Mouse (Mus musculus) forebrain, embryonic 13.5 days (tissue): ENCODE data around the gene Gm8909. TPM values are rescaled to one million over a fixed set of nuclear protein-coding genes. Genes with fewer than 3 reads are reported as not detected.
"Not testable (repeated sequence)": the region's sequence is repeated elsewhere in the genome, so short reads cannot be mapped to it uniquely, and the experiment has no call there.

Experiments
- ATAC-seq: fragments of 200-750 bp; cut with Nextera tagmentation; 2 replicates; pipeline ENCODE4 v1.8.0; 2017
- H3K27ac ChIP-seq: fragments of 300-500 bp; sonication (generic); 2 replicates; pipeline ENCODE4 v1.5.1; 2015; ENCODE audit warnings: inconsistent platforms, mild to moderate bottlenecking, moderate library complexity
- H3K27me3 ChIP-seq: fragments of 300-500 bp; sonication (generic); 2 replicates; pipeline ENCODE4 v1.6.1; 2015; ENCODE audit warnings: mild to moderate bottlenecking, inconsistent platforms
- H3K36me3 ChIP-seq: fragments of 300-500 bp; sonication (generic); 2 replicates; pipeline ENCODE4 v1.6.1; 2015; ENCODE audit warnings: mild to moderate bottlenecking, inconsistent platforms; ENCODE audit not compliant: poor library complexity, severe bottlenecking
- H3K4me1 ChIP-seq: fragments of 300-500 bp; sonication (generic); 2 replicates; pipeline ENCODE4 v1.6.1; 2015; ENCODE audit warnings: inconsistent platforms
- H3K4me2 ChIP-seq: fragments of 300-500 bp; sonication (generic); 2 replicates; pipeline ENCODE4 v1.6.1; 2015; ENCODE audit warnings: inconsistent platforms, mild to moderate bottlenecking, moderate library complexity
- H3K4me3 ChIP-seq: fragments of 300-500 bp; sonication (generic); 2 replicates; pipeline ENCODE4 v1.5.1; 2015; ENCODE audit warnings: mild to moderate bottlenecking, inconsistent platforms
- H3K9ac ChIP-seq: fragments of 300-500 bp; sonication (generic); 2 replicates; pipeline ENCODE4 v1.6.1; 2015; ENCODE audit warnings: mild to moderate bottlenecking, inconsistent platforms
- H3K9me3 ChIP-seq: fragments of 300-500 bp; sonication (generic); replicated peaks from 2 replicates; pipeline ENCODE4 v1.6.1; 2016; ENCODE audit warnings: inconsistent platforms
- WGBS: fragments of 180-500 bp; shearing (Covaris S2); methylation state at CpG from one replicate; pipeline ENCODE4 v1.1.7; 2015; 5-methylcytosine and 5-hydroxymethylcytosine counted together
- polyA plus RNA-seq: library from polyadenylated mRNA; unstranded; fragments of >200 nt; fragmentation: Nextera tagmentation; extraction: Ambion mirVana; gene quantifications from 2 replicates; pipeline ENCODE4 v1.2.1, GENCODE M21; 2015

Gm8909 gene
- polyA plus RNA-seq, 1 experiment from 2014 or later, result not detected

DNA sequence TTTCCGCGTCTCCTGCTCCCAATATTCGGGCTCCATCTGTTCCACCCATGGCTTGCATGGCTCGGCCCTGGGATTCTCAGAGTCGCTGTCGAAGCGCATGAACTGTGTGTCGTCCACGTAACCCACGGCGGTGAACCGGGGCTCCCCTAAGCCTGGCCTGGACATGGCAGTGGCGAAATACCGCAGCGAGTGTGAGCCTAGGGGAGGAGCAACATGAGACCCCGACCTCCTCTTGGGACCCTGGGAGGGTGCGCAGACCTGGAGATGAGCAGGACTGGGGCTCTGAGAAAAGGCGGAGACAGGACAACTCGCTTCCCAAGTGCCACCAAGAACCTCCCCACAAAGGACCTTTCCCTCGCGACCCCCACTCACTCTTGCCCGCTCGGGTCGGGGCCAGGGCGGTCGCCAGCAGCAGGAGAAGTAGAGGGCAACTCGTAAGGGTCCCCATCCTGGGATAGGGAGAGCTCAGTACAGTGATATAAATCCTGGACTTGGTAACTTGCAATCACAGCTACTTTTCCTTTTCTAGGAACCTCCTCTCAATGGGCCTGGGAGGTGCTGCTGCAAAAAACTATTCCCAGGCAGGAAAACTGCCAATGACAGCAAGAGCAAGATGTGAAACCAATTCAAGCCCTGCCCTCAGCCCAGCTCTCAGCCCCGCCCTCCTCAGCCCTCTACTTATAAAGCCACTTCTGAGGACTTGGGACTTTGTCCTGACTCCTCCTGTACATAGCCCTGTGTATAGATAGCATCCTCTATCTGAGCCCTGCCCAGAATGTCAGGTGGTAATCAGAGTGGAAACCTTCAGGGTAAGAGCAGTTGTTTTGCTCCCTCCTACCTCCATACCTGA, 39.1 kb downstream of the Gm8909 start, which contains the start of gene Gm7030:
Gm7030 (minus strand) TSS at position 458 of the 850 bp plus-strand sequence.
- not testable (repeated sequence) for H3K27ac ChIP-seq, H3K4me1 ChIP-seq, H3K36me3 ChIP-seq, H3K4me2 ChIP-seq, H3K9ac ChIP-seq, H3K9me3 ChIP-seq, H3K4me3 ChIP-seq, ATAC-seq
- H3K27me3 ChIP-seq, result peaks cover 14% of the 10 kb centered on the region; the same call in 1 of the 2 replicates
- 30% methylated on average over 28 of the region's 28 CpGs for whole genome bisulfite sequencing

DNA sequence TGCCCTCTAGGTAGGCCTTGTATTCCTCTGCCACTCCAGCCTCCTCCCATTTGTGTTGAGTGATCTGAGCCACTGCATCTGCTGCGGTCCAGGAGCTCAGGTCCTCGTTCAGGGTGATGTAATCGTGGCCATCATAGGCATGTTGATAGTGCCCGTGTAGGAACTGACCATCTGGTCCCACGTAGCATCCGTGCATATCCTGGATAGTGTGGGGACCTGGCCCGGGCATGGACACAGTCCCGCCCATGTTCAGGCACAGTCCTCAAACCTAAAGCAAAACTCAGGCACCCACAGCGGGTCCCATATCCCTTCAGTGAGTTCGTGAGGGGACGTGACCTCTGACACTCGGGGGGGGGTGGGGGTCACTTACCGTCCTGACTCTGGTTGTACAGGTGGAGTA, 39.8 kb downstream of the Gm8909 start:
- WGBS, result 63% methylated on average over 12 of the region's 13 CpGs
- H3K36me3 ChIP-seq, H3K9ac ChIP-seq, H3K4me2 ChIP-seq, H3K27ac ChIP-seq, H3K4me1 ChIP-seq, ATAC-seq, H3K9me3 ChIP-seq, H3K4me3 ChIP-seq: not testable (repeated sequence)
- H3K27me3 ChIP-seq, result peaks cover 11% of the 10 kb centered on the region; the same call in 1 of the 2 replicates

DNA sequence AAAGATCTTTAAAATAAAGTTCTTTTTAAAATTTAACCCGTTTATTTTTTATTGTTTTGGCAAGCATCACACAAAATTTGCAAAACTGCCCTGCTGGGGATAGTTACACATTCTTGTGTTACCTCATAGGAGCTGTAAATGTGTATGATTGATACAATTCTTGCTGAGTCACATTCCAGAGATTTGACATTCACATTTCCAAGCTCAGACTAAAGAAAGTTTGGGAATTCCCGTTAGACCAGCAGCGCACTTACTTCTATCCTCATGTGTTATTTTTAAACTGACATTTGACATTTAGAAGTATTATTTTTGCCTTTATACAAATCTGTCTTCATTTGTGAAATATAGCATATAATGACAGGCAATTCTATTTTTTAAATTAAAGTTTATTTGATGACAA, 44.2 kb downstream of the Gm8909 start:
- H3K4me2 ChIP-seq, H3K9ac ChIP-seq, H3K27ac ChIP-seq, ATAC-seq, H3K36me3 ChIP-seq, H3K4me1 ChIP-seq, H3K9me3 ChIP-seq, H3K4me3 ChIP-seq: not testable (repeated sequence)
- peaks cover 37% of the 10 kb centered on the region for H3K27me3 ChIP-seq
- 84% methylated on average over 3 of the region's 3 CpGs for WGBS

DNA sequence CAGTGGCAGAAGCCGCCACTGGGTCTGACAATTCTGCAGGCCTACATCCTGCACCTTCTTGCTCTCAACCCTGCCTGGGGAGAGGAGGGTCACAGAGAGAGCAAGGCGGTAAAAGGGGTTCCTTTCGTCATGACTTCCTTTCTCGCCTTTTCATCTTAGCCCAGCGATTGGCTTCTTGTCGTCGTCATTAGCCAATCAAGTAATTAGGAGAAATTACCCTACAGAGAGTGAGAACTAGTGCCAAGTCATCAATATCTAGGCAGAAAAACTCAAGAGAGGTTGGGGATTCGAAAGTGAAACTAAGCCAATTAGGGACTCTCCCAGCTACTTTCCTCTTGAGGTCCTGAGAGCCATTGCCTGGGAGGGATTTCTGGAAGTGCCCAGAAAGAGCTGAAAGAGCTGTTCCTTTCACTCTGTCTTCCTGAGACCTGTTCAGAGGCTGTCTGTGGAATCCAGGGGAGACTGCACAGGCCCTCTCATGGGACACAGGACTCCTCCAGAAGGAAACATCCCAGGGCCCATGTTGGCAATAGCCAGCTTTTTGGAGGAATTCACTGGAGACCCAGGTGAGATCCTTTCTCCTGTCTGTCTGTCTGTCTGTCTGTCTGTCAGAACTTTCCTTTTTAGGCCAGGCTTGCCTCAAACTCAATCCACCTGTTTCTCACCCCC, 46.9 kb downstream of the Gm8909 start, which contains the start of gene Gm19684:
Gm19684 (plus strand) TSS at position 327 of the 669 bp plus-strand sequence.
- H3K27ac ChIP-seq, H3K4me1 ChIP-seq, ATAC-seq, H3K9me3 ChIP-seq, H3K9ac ChIP-seq, H3K36me3 ChIP-seq: not testable (repeated sequence)
- H3K4me3 ChIP-seq, result 0 out of 2 replicates have a peak within 1 kb of the TSS, but pooled peaks have one; percentile 6
- peaks cover 41% of the 10 kb centered on the region for H3K27me3 ChIP-seq
- 6% methylated on average over 8 of the region's 8 CpGs for WGBS
- peak within 1 kb of the TSS; percentile 37 for H3K4me2 ChIP-seq

DNA sequence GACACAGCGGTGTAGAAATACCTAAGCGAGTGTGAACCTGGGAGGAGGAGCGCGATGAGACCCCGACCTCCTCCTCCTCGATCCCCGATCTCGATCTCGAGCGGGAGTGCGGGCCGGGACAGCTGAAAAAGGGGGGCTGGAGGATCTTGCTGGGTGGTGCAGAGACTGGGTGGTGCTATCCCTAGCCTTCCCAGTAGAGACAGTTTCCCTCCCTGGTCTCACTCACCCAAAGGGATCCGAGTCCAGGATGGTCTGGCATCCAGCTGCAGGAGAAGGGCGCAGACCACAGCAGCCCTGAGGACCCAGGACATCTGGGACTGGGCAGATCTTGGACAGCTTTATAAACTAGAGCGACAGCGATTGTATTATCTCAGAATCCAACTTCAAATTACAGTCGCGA, 47.5 kb downstream of the Gm8909 start:
- H3K27ac ChIP-seq, ATAC-seq, H3K4me1 ChIP-seq, H3K36me3 ChIP-seq, H3K9me3 ChIP-seq, H3K9ac ChIP-seq, H3K4me3 ChIP-seq: not testable (repeated sequence)
- H3K27me3 ChIP-seq, result peaks cover 41% of the 10 kb centered on the region
- WGBS, result 20% methylated on average over 18 of the region's 18 CpGs
- peak overlapping the region; percentile 37 for H3K4me2 ChIP-seq

DNA sequence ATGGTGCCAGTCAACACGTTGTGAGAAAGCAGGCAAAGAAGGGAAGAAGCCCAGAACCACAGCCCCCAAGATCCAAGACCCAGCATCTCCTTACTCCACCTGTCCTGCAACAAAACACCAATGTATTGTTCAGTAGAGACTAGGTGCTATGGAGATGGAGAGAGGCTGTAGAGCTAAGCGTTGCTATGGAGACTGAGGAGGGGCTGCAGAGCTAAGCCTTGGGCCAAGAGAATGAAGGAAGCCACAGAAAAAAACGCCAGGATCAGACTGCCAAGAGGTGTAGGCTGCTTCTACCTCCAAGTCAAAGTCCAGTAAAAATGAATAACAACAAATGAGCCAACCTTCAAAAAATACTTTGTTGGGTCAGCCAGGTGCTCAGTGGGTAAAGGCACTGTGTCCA, 51.8 kb downstream of the Gm8909 start:
- not testable (repeated sequence) for H3K4me2 ChIP-seq, H3K4me3 ChIP-seq, ATAC-seq, H3K27ac ChIP-seq, H3K36me3 ChIP-seq, H3K9ac ChIP-seq, H3K9me3 ChIP-seq, H3K4me1 ChIP-seq
- H3K27me3 ChIP-seq, result peaks cover 38% of the 10 kb centered on the region
- WGBS, result 21% methylated on average over 3 of the region's 3 CpGs

Other genes starting within 250 kb of the Gm8909 start
- 108 and 120 TPM in 2 replicates for gene Abcf1, start 198.8 kb downstream of the Gm8909 start, polyA plus RNA-seq
- 50.1 and 54.4 TPM in 2 replicates for gene Gnl1, start 188.7 kb downstream of the Gm8909 start, polyA plus RNA-seq
- 62.7 and 70.0 TPM in 2 replicates for gene Prr3, start 188.3 kb downstream of the Gm8909 start, polyA plus RNA-seq
- 6.3 and 6.5 TPM in 2 replicates for gene H2-T24, start 148.0 kb downstream of the Gm8909 start, polyA plus RNA-seq
- gene H2-T23, start 135.7 kb downstream of the Gm8909 start, polyA plus RNA-seq, result 5.6 and 5.7 TPM in 2 replicates
- 4.0 TPM in 2 replicates for gene H2-T22, start 125.8 kb downstream of the Gm8909 start, polyA plus RNA-seq
- not detected in 2 replicates for gene Gm6034, start 125.6 kb downstream of the Gm8909 start, polyA plus RNA-seq
- gene Gm11127, start 110.2 kb downstream of the Gm8909 start, polyA plus RNA-seq, result not detected in 2 replicates
- not detected in 2 replicates for gene Gm19684, start 46.9 kb downstream of the Gm8909 start, polyA plus RNA-seq
- not detected in 2 replicates for gene Gm7030, start 39.1 kb downstream of the Gm8909 start, polyA plus RNA-seq
- gene H2-T3, start 21.8 kb upstream of the Gm8909 start, polyA plus RNA-seq, result not detected in 2 replicates
- 92.5 and 97.4 TPM in 2 replicates for gene Rpp21, start 89.5 kb upstream of the Gm8909 start, polyA plus RNA-seq
- 24.5 and 25.8 TPM in 2 replicates for gene Trim39, start 103.7 kb upstream of the Gm8909 start, polyA plus RNA-seq
- gene H2-M10.2, start 118.0 kb upstream of the Gm8909 start, polyA plus RNA-seq, result not detected in 2 replicates
- gene H2-M10.1, start 157.6 kb upstream of the Gm8909 start, polyA plus RNA-seq, result not detected in 2 replicates
- gene H2-M10.3, start 199.9 kb upstream of the Gm8909 start, polyA plus RNA-seq, result not detected in 2 replicates